Mouse (Mus musculus): Measurements from ENCODE around the gene H3f3a.

H3f3a gene

GRCm38 (mm10) chr1:180822276-180822675 lies 8.5 kb upstream of the H3f3a start:
- no peak for DNase-seq

GRCm38 (mm10) chr1:180821101-180821500 lies 7.4 kb upstream of the H3f3a start:
- no peak for DNase-seq

GRCm38 (mm10) chr1:180818000-180818399 lies 4.3 kb upstream of the H3f3a start:
- DNase-seq = no peak

- DNase-seq = peak; percentile 48 to 57
Measured at GRCm38 (mm10) chr1:180815371-180816024, 1.8 kb upstream of the H3f3a start.

DNA sequence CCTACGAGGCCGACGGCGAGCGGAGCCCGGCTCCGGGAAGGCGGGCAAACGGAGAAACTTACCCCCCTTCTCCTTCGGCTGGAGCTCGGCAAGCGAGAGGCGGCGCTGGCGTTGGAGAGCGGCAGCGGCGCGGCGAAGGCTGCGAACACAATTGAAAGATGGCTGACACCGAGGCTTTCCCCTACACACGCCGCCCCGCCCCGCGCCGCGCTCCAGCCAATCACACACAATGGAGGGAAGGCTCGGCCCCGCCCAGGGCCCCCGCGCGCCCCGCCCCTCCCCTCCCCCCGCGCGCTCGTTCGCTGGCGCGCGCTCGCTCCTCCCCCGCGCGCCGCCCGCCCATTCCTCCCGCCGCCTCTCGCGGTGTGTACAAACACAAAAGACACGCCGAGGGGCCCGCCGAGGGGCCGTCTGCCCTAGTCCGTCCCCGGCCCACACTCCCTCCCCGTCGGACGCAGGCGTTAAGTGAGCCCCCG lies 296 bp downstream of the H3f3a start:
- peak; percentile 97 to 98 for DNase-seq

GRCm38 (mm10) chr1:180812463-180813408 lies 1.0 kb downstream of the H3f3a start:
- peak; percentile 71 to 75 for DNase-seq

DNA sequence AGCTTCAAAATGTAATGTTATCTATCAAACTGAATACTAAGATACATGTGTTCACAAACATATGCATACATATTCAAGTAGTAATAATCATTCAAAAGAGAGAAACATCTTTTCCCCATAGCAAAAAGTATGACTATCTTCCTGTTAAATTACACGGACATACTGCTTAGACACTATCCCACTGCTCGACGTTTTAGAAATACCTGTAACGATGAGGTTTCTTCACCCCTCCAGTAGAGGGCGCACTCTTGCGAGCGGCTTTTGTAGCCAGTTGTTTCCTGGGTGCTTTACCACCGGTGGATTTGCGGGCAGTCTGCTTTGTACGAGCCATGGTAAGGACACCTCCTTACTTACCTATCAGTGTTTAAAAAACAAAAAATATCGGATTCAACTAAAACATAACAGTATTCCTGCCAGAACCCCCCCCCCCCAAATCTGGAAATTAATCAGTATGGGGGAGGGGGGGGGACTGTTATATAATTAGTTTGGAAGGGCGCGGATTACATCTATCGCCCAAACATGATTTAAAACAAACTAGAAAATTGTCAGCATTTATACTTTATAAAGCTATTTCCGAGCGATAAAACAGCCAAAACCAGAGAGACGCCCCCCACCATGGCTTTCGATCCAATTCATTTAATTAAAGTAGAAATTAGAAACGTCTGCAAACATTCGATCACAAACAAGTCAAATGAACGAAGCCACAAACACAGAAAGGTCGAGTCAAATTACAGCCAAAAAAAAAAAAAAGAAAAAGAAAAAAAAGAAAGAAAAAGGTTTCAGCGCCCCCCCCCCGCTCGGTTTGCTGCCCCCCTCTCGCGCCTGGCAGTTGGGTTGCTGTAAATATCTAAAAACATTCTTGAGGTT lies 1.9 kb downstream of the H3f3a start:
- peak in 1 of 2 experiments; percentile 27 for DNase-seq

DNA sequence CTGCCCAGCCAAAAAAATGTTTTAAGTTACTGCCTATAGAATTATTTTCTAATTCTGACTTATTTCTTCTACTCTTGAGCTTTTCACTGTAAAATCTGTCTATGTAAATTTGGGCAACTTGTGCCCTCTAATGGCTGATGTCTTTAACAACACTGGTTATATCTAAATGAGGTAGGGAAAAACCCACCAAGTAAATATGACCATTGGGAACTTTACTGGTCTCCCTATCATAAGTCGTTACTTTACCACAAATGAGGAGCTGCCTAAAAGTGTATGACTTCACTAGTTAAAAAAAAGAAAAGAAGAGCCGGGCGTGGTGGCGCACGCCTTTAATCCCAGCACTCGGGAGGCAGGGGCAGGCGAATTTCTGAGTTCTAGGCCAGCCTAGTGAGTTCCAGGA lies 2.8 kb downstream of the H3f3a start:
- peak in 1 of 2 experiments; percentile 30 for DNase-seq

DNA sequence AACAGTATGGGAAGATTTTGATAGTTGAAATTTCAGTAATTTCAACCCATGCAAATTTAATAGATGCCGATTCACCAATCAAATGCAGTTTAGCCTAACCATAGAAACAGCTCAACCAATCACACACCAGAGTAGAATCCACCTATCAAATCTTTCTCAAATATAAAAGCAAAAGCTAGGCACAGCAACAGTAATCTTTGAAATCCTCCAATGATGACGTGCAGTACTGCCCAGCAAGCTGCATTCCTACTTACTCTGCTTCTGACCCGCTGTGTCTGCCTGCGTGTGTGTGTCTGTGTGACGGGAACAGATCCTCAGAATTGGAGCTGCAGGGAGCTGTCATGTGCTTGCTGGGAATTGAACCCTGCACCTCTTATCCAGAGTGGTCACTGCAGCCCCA lies 4.9 kb downstream of the H3f3a start:
- DNase-seq = peak; percentile 33 to 34

DNA sequence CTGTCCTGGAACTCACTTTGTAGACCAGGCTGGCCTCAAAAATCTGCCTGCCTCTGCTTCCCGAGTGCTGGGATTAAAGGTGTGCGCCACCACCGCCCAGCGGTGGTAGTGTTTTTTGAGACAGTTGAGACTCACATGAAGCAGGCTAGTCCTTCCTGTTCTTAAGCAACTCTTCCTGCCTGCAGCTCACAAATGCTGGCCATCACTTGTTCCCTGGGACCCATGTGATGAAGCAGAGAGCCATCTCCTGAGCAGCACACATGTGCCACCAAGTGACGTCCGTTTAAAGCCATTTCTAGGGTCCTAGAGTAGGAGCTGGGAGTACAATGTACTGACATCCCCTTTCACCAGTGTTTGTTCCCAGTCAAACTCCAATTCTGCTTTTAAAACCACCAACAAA lies 9.9 kb downstream of the H3f3a start:
- no peak for DNase-seq

DNA sequence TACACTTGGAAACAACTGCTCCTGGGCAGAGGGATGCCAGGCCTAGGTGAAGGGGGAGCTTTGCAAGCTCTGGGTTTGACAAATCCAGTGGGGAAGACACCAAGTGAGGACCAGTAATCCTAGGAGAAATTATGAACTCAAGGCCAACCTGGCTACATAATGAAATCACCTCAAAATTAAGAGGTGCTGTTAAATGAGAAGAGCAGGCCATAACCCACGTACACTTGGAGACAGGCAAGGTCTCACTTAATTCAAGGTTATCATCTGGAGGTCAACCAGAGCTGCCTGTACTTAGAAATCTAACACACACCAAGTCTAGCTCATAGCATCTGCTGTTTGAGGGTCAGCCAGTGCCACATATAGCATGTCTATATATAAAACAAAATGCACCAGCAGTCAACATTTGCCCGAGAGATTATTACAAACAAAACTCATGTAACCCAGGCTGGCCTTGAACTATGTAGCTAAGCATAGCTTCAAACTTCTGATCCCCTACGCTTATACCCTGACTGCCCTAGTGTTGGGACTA lies 12.2 kb downstream of the H3f3a start:
- DNase-seq = no peak

DNA sequence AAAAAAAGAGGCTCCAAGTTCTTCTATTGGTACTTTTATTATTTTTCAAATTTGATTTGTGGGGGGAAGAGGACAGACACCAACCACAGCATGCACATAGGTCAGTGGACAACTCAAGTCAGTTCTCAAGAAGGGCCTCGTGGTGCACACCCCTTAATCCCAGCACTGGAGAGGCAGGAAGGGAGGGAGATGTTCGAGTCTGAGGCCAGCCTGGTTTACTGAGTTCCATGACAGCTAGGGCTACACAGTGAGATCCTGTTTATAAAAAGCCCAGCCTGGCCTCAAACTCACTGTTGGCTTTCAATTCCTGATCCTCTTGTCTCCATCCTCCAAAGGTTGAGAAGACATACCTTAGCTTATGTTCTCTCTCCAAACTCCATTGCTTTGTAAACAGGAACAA lies 12.9 kb downstream of the H3f3a start:
- DNase-seq = no peak

DNA sequence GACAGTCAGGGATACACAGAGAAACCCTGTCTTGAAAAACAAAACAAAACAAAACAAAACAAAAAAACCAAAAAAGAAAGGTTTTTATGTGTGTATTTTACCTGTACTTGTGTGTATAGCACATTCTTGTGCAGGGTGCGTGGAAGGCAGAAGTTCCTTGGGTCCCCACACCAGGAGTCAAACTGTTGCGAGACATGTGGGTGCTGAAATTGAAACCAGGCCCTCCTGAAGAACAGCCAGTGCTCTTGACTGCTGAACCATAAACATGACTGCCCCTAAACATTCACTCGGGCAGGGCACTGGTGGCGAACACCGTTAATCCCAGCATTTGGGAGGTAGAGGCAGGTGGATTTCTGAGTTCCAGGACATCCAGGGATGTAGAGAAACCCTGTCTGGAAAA lies 13.7 kb downstream of the H3f3a start:
- no peak for DNase-seq

- DNase-seq = no peak
Measured at GRCm38 (mm10) chr1:180799253-180799652, 14.5 kb downstream of the H3f3a start.

GRCm38 (mm10) chr1:180798660-180799059 lies 15.1 kb downstream of the H3f3a start:
- DNase-seq = peak in 1 of 2 experiments; percentile 62

- peak; percentile 82 to 86 for DNase-seq
Measured at GRCm38 (mm10) chr1:180794170-180794569, 19.6 kb downstream of the H3f3a start.

DNA sequence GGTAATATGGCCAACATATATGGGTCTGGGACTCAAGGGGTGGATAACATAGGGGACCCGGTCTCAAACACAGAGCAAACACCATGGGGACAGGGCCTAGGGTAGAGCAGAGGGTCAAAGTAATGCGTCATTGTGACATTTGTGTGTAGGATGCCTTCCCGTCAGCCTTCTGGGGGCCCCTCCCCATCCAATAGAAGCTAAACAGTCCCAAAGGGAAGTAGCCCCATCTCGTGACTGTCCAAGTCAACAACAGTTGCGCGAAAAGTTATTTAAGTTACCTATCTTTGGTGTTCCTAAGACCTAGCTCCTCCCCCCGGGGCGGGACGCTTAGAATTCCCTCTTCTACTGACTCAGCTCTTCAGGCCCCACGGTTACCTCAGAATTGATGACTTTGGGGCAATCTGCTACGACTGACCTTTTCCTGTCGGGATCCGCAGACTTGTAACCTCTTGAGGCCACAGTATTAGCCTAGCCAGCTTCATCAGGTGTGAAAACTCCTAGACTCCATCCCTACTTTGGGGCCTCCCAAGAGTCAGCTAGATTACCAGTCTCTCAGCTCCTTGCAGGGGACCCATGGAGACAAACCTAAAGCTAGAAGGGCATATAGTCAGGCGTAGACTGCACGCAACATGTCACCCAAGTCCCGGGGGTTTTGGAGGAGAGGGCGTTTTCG lies 20.2 kb downstream of the H3f3a start:
- DNase-seq = peak in 1 of 2 experiments; percentile 61

GRCm38 (mm10) chr1:180792814-180793213 lies 20.9 kb downstream of the H3f3a start:
- DNase-seq = peak; percentile 85

DNA sequence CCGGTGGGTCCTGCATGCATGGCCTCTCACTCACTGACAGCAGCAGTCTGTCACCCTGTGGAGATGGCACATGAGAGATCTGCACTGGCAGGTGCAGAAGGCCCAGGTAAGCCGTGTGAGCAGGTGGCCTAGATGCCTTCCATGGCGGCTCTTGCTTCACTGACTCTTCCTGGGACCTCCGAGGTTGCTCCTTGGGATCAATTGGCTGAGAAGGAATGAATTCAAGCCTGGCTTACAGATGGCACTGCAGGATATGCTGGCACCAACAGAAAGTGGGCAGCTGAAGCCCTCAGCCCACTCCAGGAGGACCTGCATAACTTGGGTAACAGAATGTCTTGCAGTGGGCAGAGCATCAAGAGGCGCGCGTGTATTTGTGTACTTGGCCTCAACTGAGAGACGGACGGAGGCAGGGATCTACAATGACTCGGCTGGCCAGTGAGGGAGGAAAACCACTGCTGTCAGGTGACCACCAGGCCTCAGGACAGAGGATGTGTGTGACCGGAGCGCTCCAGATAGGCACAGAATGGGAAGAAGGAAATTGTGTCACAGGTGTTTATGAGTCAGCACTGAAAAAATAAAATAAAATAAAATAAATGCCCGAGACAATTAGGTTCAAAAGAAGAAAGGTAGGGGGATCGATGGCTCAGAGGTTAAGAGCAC lies 21.8 kb downstream of the H3f3a start:
- DNase-seq = peak; percentile 71 to 75

DNA sequence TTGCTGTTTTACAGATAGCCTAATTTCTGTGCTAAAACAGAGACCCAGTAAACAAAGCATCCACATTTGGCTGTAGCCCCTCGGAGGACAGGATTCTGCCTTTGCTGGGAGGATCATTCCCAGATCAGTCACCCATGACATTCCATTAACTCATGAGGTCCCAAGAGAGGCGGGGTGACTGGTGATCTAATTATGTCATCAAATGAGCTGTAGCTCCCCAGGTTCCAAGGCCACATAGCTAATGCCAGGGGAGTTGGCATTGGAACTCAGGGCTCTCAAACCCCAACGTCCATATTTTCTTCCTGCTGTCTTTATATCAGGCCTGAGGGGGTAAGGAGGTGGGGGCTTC lies 30.2 kb downstream of the H3f3a start:
- DNase-seq = no peak

DNA sequence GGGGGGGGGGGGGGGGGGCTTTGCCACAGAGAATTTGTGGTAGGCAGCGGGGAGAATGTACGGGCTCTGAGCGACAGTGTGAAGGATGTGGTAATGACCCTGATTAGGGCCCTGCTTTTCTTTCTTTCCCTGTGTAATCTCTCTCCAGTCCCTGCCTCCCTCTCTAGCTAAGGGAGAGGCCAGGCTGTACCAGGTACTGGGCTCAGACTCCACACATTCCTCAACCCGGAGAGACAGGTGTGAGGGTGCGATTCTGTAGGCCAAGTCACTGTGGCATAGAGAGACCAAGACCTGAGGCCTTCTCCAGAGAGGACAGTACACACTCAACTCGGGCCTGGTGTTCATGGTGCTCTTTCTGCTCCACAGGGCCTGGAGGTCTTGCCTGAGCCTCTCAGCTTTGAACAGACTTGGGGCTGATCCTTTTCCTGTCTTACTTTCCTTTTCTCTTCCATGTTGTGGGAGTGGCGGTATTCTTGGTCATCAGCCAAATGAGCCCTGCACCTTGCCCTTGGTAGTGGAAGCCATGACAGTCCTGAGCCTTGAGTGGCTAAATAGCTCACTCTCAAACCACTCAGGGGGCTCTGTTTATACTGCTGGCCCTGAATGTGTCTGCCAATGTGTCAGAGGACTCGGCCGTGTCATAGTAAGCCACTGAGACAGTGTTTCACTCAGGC lies 30.7 kb downstream of the H3f3a start:
- no peak for DNase-seq
